Mouse (Mus musculus): ENCODE measurements around the gene Barx1. TPM values are rescaled to one million over a fixed set of nuclear protein-coding genes. Genes with fewer than 3 reads are reported as not detected.
A peak's percentile ranks its signal among the peaks of the same experiment; 100 is the strongest.

The Barx1 gene
- polyA plus RNA-seq, 1 experiment from 2014 or later: 0.86 TPM

DNA sequence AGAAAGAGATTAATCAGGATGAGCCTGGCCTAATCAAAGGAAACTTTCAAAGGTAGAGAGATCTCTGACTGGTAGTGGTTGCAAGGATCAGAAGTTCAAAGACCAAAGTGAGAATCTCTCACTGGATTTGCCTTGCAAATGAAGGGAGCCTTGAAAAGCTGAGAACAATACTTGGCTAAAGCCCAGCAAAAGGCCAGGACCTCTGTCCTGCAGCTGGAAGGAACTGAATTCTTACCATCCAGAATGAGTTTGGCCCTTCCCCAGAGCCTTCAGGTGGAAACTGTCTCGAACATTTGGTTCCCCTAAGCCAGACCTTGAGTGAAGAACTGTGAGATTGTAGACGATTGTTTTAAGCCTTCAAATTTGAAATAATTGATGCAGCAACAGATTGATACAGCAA, 25.1 kb upstream of the Barx1 start:
- no peak for TF ChIP-seq CTCF (IDR thresholded peaks at IDR 0.05; ENCODE audit: low read depth)
- Histone ChIP-seq H3K27ac (ENCODE audit: low read depth) (no peak overlapping the region), H3K9ac (no peak overlapping the region), H3K36me3 (ENCODE audit: insufficient read depth) (no peaks in the 10 kb centered on the region), H3K4me2 (no peak overlapping the region), H3K9me3 (ENCODE audit: low read depth, low read length) (no peaks in the 10 kb centered on the region), H3K4me3 (ENCODE audit: low read depth, low read length) (no peak overlapping the region), H3K27me3 (ENCODE audit: insufficient read depth, low read length) (no peaks in the 10 kb centered on the region), H3K4me1 (ENCODE audit: insufficient read depth) (no peaks in the 10 kb centered on the region)
- DNase-seq: peak; percentile 24
- no peak for ATAC-seq (ENCODE audit: insufficient read depth)
- 59% methylated on average over 2 of the region's 2 CpGs for WGBS

- no peaks in the 10 kb centered on the region for H3K27me3 ChIP-seq (ENCODE audit: insufficient read depth, low read length)
- ATAC-seq (ENCODE audit: insufficient read depth) (peak; percentile 28; the same call in 1 of the 2 replicates), DNase-seq (peak; percentile 92)
- no peak overlapping the region for H3K4me2 ChIP-seq
- peak; percentile 96 for TF ChIP-seq CTCF (IDR thresholded peaks at IDR 0.05; ENCODE audit: low read depth)
- no peaks in the 10 kb centered on the region for H3K4me1 ChIP-seq (ENCODE audit: insufficient read depth)
- no peak overlapping the region for H3K27ac ChIP-seq (ENCODE audit: low read depth)
- H3K4me3 ChIP-seq (ENCODE audit: low read depth, low read length): no peak overlapping the region
- no peak overlapping the region for H3K9ac ChIP-seq
- H3K36me3 ChIP-seq (ENCODE audit: insufficient read depth): no peaks in the 10 kb centered on the region
- H3K9me3 ChIP-seq (ENCODE audit: low read depth, low read length): no peaks in the 10 kb centered on the region
Observed at GRCm38 (mm10) chr13:48639570-48639969, 23.2 kb upstream of the Barx1 start.

GRCm38 (mm10) chr13:48643072-48643471, 19.7 kb upstream of the Barx1 start:
- Histone ChIP-seq H3K27me3 (ENCODE audit: insufficient read depth, low read length) (no peaks in the 10 kb centered on the region), H3K4me3 (ENCODE audit: low read depth, low read length) (no peak overlapping the region), H3K4me2 (no peak overlapping the region), H3K36me3 (ENCODE audit: insufficient read depth) (no peaks in the 10 kb centered on the region), H3K27ac (ENCODE audit: low read depth) (no peak overlapping the region), H3K9ac (no peak overlapping the region), H3K4me1 (ENCODE audit: insufficient read depth) (no peaks in the 10 kb centered on the region), H3K9me3 (ENCODE audit: low read depth, low read length) (no peaks in the 10 kb centered on the region)
- DNase-seq: no peak
- ATAC-seq (ENCODE audit: insufficient read depth): no peak
- TF ChIP-seq CTCF (IDR thresholded peaks at IDR 0.05; ENCODE audit: low read depth): no peak
- 73% methylated on average over 6 of the region's 6 CpGs for WGBS

GRCm38 (mm10) chr13:48643991-48644390, 18.8 kb upstream of the Barx1 start:
- Histone ChIP-seq H3K9me3 (ENCODE audit: low read depth, low read length) (no peaks in the 10 kb centered on the region), H3K4me1 (ENCODE audit: insufficient read depth) (no peaks in the 10 kb centered on the region), H3K4me2 (no peak overlapping the region), H3K9ac (no peak overlapping the region), H3K27ac (ENCODE audit: low read depth) (no peak overlapping the region), H3K36me3 (ENCODE audit: insufficient read depth) (no peaks in the 10 kb centered on the region), H3K27me3 (ENCODE audit: insufficient read depth, low read length) (no peaks in the 10 kb centered on the region), H3K4me3 (ENCODE audit: low read depth, low read length) (no peak overlapping the region)
- 80% methylated on average over 3 of the region's 3 CpGs for WGBS
- ATAC-seq (ENCODE audit: insufficient read depth) (no peak), DNase-seq (no peak)
- no peak for TF ChIP-seq CTCF (IDR thresholded peaks at IDR 0.05; ENCODE audit: low read depth)

DNA sequence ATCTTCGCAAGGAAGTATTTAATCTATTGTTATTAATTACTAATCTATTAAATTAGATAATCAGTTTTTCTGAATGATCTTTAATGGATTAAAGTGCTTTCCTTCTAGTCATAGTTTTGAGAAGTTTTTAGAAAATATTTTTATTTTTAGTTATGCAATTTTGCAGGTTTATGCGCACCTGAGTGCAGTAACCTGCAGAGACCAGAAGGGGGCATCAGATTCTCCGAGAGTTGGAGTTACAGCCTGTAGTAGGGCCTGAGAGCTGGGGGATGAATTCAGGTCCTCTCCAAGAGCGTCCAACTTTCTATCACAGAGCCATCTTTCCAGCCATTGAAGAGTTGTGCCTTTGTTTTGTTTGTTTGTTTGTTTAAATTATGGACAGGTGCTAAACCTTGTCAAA, 16.1 kb upstream of the Barx1 start:
- 80% methylated on average over 4 of the region's 4 CpGs for WGBS
- H3K9ac ChIP-seq: no peak overlapping the region
- H3K4me1 ChIP-seq (ENCODE audit: insufficient read depth): no peaks in the 10 kb centered on the region
- H3K4me3 ChIP-seq (ENCODE audit: low read depth, low read length): no peak overlapping the region
- 0 out of 2 replicates have a peak, but pooled peaks have one; percentile 18 for TF ChIP-seq CTCF (IDR thresholded peaks at IDR 0.05; ENCODE audit: low read depth)
- ATAC-seq (ENCODE audit: insufficient read depth): no peak
- no peak overlapping the region for H3K27ac ChIP-seq (ENCODE audit: low read depth)
- no peak for DNase-seq
- no peaks in the 10 kb centered on the region for H3K27me3 ChIP-seq (ENCODE audit: insufficient read depth, low read length)
- H3K36me3 ChIP-seq (ENCODE audit: insufficient read depth): no peaks in the 10 kb centered on the region
- no peaks in the 10 kb centered on the region for H3K9me3 ChIP-seq (ENCODE audit: low read depth, low read length)
- no peak overlapping the region for H3K4me2 ChIP-seq

DNA sequence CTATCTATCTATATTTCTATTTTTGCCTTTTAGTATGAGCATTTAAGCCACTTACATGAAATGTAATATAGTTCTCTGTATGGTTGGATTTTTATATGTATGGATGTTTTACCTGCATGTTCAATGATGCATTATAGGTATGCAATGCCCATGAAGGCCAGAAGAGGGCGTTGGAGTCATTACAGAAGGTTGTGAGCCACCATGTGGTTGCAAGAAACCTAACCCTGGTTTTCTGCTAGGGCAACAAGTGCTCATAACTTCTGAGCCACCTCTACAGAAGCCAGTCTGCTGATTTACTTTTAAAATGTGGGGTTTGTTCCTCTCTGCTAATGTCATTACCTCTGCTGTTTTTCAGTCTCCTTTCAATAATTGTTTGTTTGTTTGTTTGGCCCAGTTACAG, 12.2 kb upstream of the Barx1 start:
- TF ChIP-seq CTCF (IDR thresholded peaks at IDR 0.05; ENCODE audit: low read depth): peak; percentile 65
- Histone ChIP-seq H3K27me3 (ENCODE audit: insufficient read depth, low read length) (peaks cover 5% of the 10 kb centered on the region; the same call in 1 of the 2 replicates), H3K36me3 (ENCODE audit: insufficient read depth) (no peaks in the 10 kb centered on the region), H3K27ac (ENCODE audit: low read depth) (no peak overlapping the region), H3K4me3 (ENCODE audit: low read depth, low read length) (no peak overlapping the region), H3K4me1 (ENCODE audit: insufficient read depth) (no peaks in the 10 kb centered on the region), H3K9me3 (ENCODE audit: low read depth, low read length) (no peaks in the 10 kb centered on the region), H3K4me2 (no peak overlapping the region), H3K9ac (no peak overlapping the region)
- ATAC-seq (ENCODE audit: insufficient read depth) (no peak), DNase-seq (peak; percentile 57)
- 0% methylated on average over 1 of the region's 1 CpGs for WGBS

DNA sequence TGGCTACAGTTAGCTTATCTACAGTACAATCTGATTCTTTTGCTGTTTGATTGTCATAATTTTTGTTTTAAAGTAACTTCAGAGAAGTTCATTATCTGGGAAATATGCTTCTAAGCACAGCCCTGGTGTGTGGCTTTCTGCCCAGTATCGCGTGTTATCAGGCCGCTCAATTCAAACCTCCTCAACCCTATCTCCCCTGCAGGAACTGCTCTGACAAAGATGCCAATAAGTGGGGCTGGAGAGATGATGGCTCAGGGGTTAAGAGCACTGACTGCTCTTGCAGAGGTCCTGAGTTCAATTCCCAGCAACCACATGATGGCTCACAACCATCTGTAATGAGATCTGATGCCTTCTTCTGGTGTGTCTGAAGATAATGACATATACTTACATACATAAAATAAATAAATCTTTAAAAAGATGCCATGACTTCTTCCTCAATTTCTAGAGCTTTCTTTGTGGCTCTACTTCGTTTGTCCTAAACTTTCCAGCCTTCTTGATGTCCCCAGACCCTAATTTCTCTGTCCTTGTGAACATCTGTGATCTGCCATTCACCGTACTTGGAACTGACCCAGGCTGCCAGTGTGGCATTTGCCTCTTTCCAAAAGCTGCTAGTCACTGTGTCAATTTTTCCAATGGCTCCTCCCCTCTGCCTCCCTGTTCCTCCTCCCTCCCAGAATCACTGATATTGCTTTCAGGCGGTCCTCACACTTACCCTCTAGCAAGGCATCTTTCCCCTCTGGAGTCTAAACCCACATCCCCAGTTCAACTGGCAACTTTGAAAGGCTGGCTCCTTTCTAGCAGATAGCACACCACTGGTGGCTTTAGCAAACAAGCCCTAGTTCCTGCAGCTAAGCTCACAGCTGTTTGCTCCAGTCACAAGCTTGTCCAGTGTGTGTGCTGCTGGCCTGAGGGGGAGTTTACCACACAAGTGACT, 11.4 kb upstream of the Barx1 start:
- H3K4me3 ChIP-seq (ENCODE audit: low read depth, low read length): no peak overlapping the region
- DNase-seq (no peak), ATAC-seq (ENCODE audit: insufficient read depth) (no peak)
- no peak overlapping the region for H3K27ac ChIP-seq (ENCODE audit: low read depth)
- H3K9me3 ChIP-seq (ENCODE audit: low read depth, low read length): no peaks in the 10 kb centered on the region
- 52% methylated on average over 6 of the region's 6 CpGs for WGBS
- peaks cover 11% of the 10 kb centered on the region for H3K27me3 ChIP-seq (ENCODE audit: insufficient read depth, low read length)
- no peaks in the 10 kb centered on the region for H3K36me3 ChIP-seq (ENCODE audit: insufficient read depth)
- no peaks in the 10 kb centered on the region for H3K4me1 ChIP-seq (ENCODE audit: insufficient read depth)
- no peak overlapping the region for H3K4me2 ChIP-seq
- H3K9ac ChIP-seq: no peak overlapping the region
- TF ChIP-seq CTCF (IDR thresholded peaks at IDR 0.05; ENCODE audit: low read depth): no peak
